Mouse (Mus musculus): ENCODE measurements around the gene D930020B18Rik.

D930020B18Rik gene

GRCm38 (mm10) chr10:121701296-121702248 lies 60.2 kb downstream of the D930020B18Rik start:
- DNase-seq (ENCODE audit: extremely low read depth, low read depth): peak; percentile 18

GRCm38 (mm10) chr10:121703619-121704018 lies 62.2 kb downstream of the D930020B18Rik start:
- DNase-seq (ENCODE audit: extremely low read depth, low read depth): no peak

GRCm38 (mm10) chr10:121704871-121705270 lies 63.5 kb downstream of the D930020B18Rik start:
- DNase-seq (ENCODE audit: extremely low read depth, low read depth): no peak

GRCm38 (mm10) chr10:121705399-121706163 lies 64.2 kb downstream of the D930020B18Rik start:
- no peak for DNase-seq (ENCODE audit: extremely low read depth, low read depth)

GRCm38 (mm10) chr10:121716862-121717261 lies 75.5 kb downstream of the D930020B18Rik start:
- DNase-seq (ENCODE audit: extremely low read depth, low read depth): no peak

- DNase-seq (ENCODE audit: extremely low read depth, low read depth): no peak
Observed at GRCm38 (mm10) chr10:121718896-121719585, 77.7 kb downstream of the D930020B18Rik start.

GRCm38 (mm10) chr10:121720701-121721100 lies 79.3 kb downstream of the D930020B18Rik start:
- no peak for DNase-seq (ENCODE audit: extremely low read depth, low read depth)

GRCm38 (mm10) chr10:121726505-121726904 lies 85.1 kb downstream of the D930020B18Rik start:
- no peak for DNase-seq (ENCODE audit: extremely low read depth, low read depth)

GRCm38 (mm10) chr10:121727151-121727550 lies 85.8 kb downstream of the D930020B18Rik start:
- DNase-seq (ENCODE audit: extremely low read depth, low read depth): no peak

GRCm38 (mm10) chr10:121728226-121728625 lies 86.8 kb downstream of the D930020B18Rik start:
- no peak for DNase-seq (ENCODE audit: extremely low read depth, low read depth)

- no peak for DNase-seq (ENCODE audit: extremely low read depth, low read depth)
Observed at GRCm38 (mm10) chr10:121731048-121731725, 89.8 kb downstream of the D930020B18Rik start.

- no peak for DNase-seq (ENCODE audit: extremely low read depth, low read depth)
Observed at GRCm38 (mm10) chr10:121732542-121732941, 91.2 kb downstream of the D930020B18Rik start.

GRCm38 (mm10) chr10:121737256-121737655 lies 95.9 kb downstream of the D930020B18Rik start:
- no peak for DNase-seq (ENCODE audit: extremely low read depth, low read depth)

GRCm38 (mm10) chr10:121739548-121740505 lies 98.4 kb downstream of the D930020B18Rik start, which contains the start of gene BC048403:
Gene BC048403 (plus strand): TSS chr10:121739937.
- peak; percentile 53 for DNase-seq (ENCODE audit: extremely low read depth, low read depth)

GRCm38 (mm10) chr10:121742336-121742735 lies 100.9 kb downstream of the D930020B18Rik start:
- DNase-seq (ENCODE audit: extremely low read depth, low read depth): no peak
